Comparison of ENCODE assay signal across 8 mouse cellular contexts in the genomic region with DNA sequence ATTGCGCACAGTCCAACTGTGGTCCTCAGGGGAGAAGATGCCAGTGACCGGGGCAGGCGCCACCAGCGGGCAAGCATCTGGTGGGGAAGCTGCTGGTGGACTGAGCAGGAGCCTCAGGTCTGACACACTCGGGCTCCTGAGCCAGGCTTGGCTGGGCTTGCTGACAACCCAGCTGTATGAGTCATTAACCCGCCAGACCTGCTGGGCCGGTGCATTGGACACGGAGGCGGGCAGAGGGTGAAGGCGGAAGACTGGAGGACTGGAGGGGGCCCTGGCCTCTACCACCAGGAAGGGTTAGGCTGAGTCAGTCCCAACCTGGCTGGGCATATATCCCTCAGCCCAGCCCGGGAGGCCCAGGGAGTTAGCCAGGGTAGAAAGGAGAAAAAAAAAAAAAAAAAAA. TPM values are rescaled to one million over a fixed set of nuclear protein-coding genes. Genes with fewer than 3 reads are reported as not detected.
DNase-seq lines count a peak whose midpoint lies in the region; ATAC-seq lines count a peak whose summit lies in the region.

A gene (minus strand): TSS at position 253 of the 400 bp plus-strand sequence.

- no peak for DNase-seq in thymus, postnatal 0 days (ENCODE audit: low spot score)
- no peak for DNase-seq in thymus, adult 18-20 months
- DNase-seq in heart, postnatal 25 days (ENCODE audit: low spot score): no peak
- no peak for DNase-seq in layer of hippocampus, postnatal 10 days (ENCODE audit: low spot score in 2 of 2)
- no peak for DNase-seq in midbrain, embryonic 10.5 days (ENCODE audit: low spot score)
- no peak for DNase-seq in right cerebral cortex, postnatal 4 days
- DNase-seq in right cerebral cortex, postnatal 14 days: no peak

- no peaks in the 10 kb centered on the region for H3K9me3 ChIP-seq in embryonic facial prominence, embryonic 15.5 days (replicated peaks)
- no peaks in the 10 kb centered on the region for H3K9me3 ChIP-seq in midbrain, embryonic 10.5 days (replicated peaks)

- 0 out of 2 replicates have a peak within 1 kb of the TSS, but pooled peaks have one; percentile 48 for H3K27ac ChIP-seq in embryonic facial prominence, embryonic 15.5 days (replicated peaks)
- peak within 1 kb of the TSS; percentile 4; the same call in 1 of the 2 replicates for H3K27ac ChIP-seq in midbrain, embryonic 10.5 days (replicated peaks)

- 65% methylated on average over 11 of the region's 11 CpGs for WGBS in embryonic facial prominence, embryonic 15.5 days
- 86% methylated on average over 11 of the region's 11 CpGs for WGBS in midbrain, embryonic 10.5 days

- H3K36me3 ChIP-seq in embryonic facial prominence, embryonic 15.5 days: no peaks in the 10 kb centered on the region
- H3K36me3 ChIP-seq in midbrain, embryonic 10.5 days: no peaks in the 10 kb centered on the region

- peak within 1 kb of the TSS; percentile 11 for H3K4me3 ChIP-seq in embryonic facial prominence, embryonic 15.5 days (replicated peaks)
- no peak within 1 kb of the TSS for H3K4me3 ChIP-seq in midbrain, embryonic 10.5 days

- H3K4me1 ChIP-seq in embryonic facial prominence, embryonic 15.5 days: peaks cover 16% of the 10 kb centered on the region
- peaks cover 42% of the 10 kb centered on the region for H3K4me1 ChIP-seq in midbrain, embryonic 10.5 days

- intact Hi-C loops in heart, postnatal 25 days (cut with DNase I): no loop called here

- H3K9ac ChIP-seq in embryonic facial prominence, embryonic 15.5 days: no peak within 1 kb of the TSS

- H3K4me2 ChIP-seq in embryonic facial prominence, embryonic 15.5 days (replicated peaks): no peak within 1 kb of the TSS

- peak; percentile 31; the same call in 1 of the 2 replicates for ATAC-seq in embryonic facial prominence, embryonic 15.5 days (ENCODE audit: insufficient number of reproducible peaks, low FRiP score, low TSS enrichment, low read depth)

- no peaks in the 10 kb centered on the region for H3K27me3 ChIP-seq in embryonic facial prominence, embryonic 15.5 days
- H3K27me3 ChIP-seq in midbrain, embryonic 10.5 days (ENCODE audit: low read depth, poor library complexity, severe bottlenecking): peaks cover 3% of the 10 kb centered on the region; the same call in 1 of the 2 replicates

RNA-seq across cellular contexts. Expression of the gene that starts here (rescaled TPM):
- 12.5 and 16.3 TPM in 2 replicates for polyA plus RNA-seq in thymus, postnatal 0 days (2015; fragmentation: Nextera tagmentation; extraction: Ambion mirVana)
- 17.0 and 18.6 TPM in 2 replicates for polyA plus RNA-seq in embryonic facial prominence, embryonic 15.5 days (2015; fragmentation: Nextera tagmentation; extraction: Ambion mirVana)
- total RNA-seq in heart, postnatal 25 days (2021): 10 to 100 TPM; 62.4 to 63.9 TPM
- 10 to 100 TPM; 45.5 to 60.7 TPM for total RNA-seq in layer of hippocampus, postnatal 10 days (2021)
- polyA plus RNA-seq in midbrain, embryonic 10.5 days (2016; fragmentation: Nextera tagmentation; extraction: Ambion mirVana): 25.1 and 32.4 TPM in 2 replicates
